Mouse (Mus musculus) intestine, embryonic 15.5 days (tissue): ENCODE results near the gene Actl10. TPM values are rescaled to one million over a fixed set of nuclear protein-coding genes. Genes with fewer than 3 reads are reported as not detected.

Experiments
- ATAC-seq: fragments of 200-750 bp; cut with Nextera tagmentation; 2 replicates; pipeline ENCODE4 v1.8.0; 2017; ENCODE audit warnings: moderate TSS enrichment, moderate library complexity
- H3K27ac ChIP-seq: fragments of 300-500 bp; sonication (generic); 2 replicates; pipeline ENCODE4 v1.5.1; 2015; ENCODE audit warnings: mild to moderate bottlenecking, inconsistent platforms
- H3K27me3 ChIP-seq: fragments of 300-500 bp; sonication (generic); replicated peaks from 2 replicates; pipeline ENCODE4 v1.6.1; 2015; ENCODE audit warnings: inconsistent platforms
- H3K36me3 ChIP-seq: fragments of 300-500 bp; sonication (generic); 2 replicates; pipeline ENCODE4 v1.6.1; 2015; ENCODE audit warnings: inconsistent platforms
- H3K4me1 ChIP-seq: fragments of 300-500 bp; sonication (generic); replicated peaks from 2 replicates; pipeline ENCODE4 v1.6.1; 2015; ENCODE audit warnings: inconsistent platforms
- H3K4me2 ChIP-seq: fragments of 300-500 bp; sonication (generic); replicated peaks from 2 replicates; pipeline ENCODE4 v1.6.1; 2015; ENCODE audit warnings: mild to moderate bottlenecking, inconsistent platforms
- H3K4me3 ChIP-seq: fragments of 300-500 bp; sonication (generic); replicated peaks from 2 replicates; pipeline ENCODE4 v1.5.1; 2015; ENCODE audit warnings: inconsistent platforms
- H3K9ac ChIP-seq: fragments of 300-500 bp; sonication (generic); 2 replicates; pipeline ENCODE4 v1.6.1; 2015; ENCODE audit warnings: inconsistent platforms
- H3K9me3 ChIP-seq: fragments of 300-500 bp; sonication (generic); 2 replicates; pipeline ENCODE4 v1.6.1; 2016; ENCODE audit warnings: inconsistent platforms
- WGBS: fragments of 180-500 bp; shearing (Covaris S2); methylation state at CpG from one replicate; pipeline ENCODE4 v1.1.7; 2015; 5-methylcytosine and 5-hydroxymethylcytosine counted together
- polyA plus RNA-seq: library from polyadenylated mRNA; unstranded; fragments of >200 nt; fragmentation: Nextera tagmentation; extraction: Ambion mirVana; gene quantifications from 2 replicates; pipeline ENCODE4 v1.2.1, GENCODE M21; 2015

The Actl10 gene
- 0.15 TPM in 1 of 2 replicates, not detected in the other for polyA plus RNA-seq

GRCm38 (mm10) chr2:154551476-154551875 lies at the start of gene Actl10:
Actl10 (plus strand) TSS chr2:154551776.
- 0 out of 2 replicates have a peak within 1 kb of the TSS, but pooled peaks have one; percentile 1 for H3K9ac ChIP-seq
- H3K4me3 ChIP-seq, result 0 out of 2 replicates have a peak within 1 kb of the TSS, but pooled peaks have one; percentile 5

GRCm38 (mm10) chr2:154507076-154507475 lies 44.5 kb upstream of the Actl10 start:
- ATAC-seq, result no peak
- Histone ChIP-seq H3K27ac (no peak overlapping the region), H3K4me3 (no peak overlapping the region), H3K9me3 (no peaks in the 10 kb centered on the region), H3K9ac (no peak overlapping the region), H3K36me3 (peaks cover 6% of the 10 kb centered on the region), H3K4me1 (no peaks in the 10 kb centered on the region), H3K4me2 (no peak overlapping the region), H3K27me3 (no peaks in the 10 kb centered on the region)
- 64% methylated on average over 2 of the region's 2 CpGs for WGBS

More at GRCm38 (mm10) chr2:154551476-154551875, at the start of gene Actl10:
- H3K27ac ChIP-seq, result no peak within 1 kb of the TSS
- H3K9me3 ChIP-seq, result no peaks in the 10 kb centered on the region
- peaks cover 18% of the 10 kb centered on the region for H3K4me1 ChIP-seq
- WGBS, result 78% methylated on average over 4 of the region's 4 CpGs
- peaks cover 28% of the 10 kb centered on the region for H3K27me3 ChIP-seq
- peak within 1 kb of the TSS; percentile 48 for H3K4me2 ChIP-seq
- ATAC-seq, result no peak
- no peaks in the 10 kb centered on the region for H3K36me3 ChIP-seq

GRCm38 (mm10) chr2:154507566-154508283 lies 43.9 kb upstream of the Actl10 start:
- WGBS, result 68% methylated on average over 9 of the region's 9 CpGs
- Histone ChIP-seq H3K4me3 (no peak overlapping the region), H3K4me1 (no peaks in the 10 kb centered on the region), H3K4me2 (no peak overlapping the region), H3K36me3 (peaks cover 6% of the 10 kb centered on the region), H3K9ac (no peak overlapping the region), H3K27me3 (no peaks in the 10 kb centered on the region), H3K27ac (no peak overlapping the region), H3K9me3 (no peaks in the 10 kb centered on the region)
- peak; percentile 72 for ATAC-seq

DNA sequence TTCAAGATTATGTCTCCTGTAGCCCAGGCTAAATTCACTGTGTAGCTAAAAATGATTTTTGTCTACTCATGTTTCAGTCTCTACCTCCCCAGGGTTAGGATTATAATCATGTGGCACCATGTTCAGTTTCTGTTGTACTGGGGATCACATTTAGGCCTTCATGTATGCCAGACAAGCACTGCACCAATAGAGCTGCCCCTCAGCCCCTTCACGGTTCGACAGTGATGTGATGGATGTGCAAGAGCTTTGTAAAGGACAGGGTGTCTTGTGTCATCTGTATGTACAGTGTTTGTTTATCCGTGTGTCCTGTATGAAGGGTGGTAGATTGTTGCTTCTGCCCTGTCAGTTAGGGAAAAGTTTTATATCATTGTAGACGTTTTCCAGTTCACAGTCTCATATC lies 43.1 kb upstream of the Actl10 start:
- H3K4me1 ChIP-seq, result no peaks in the 10 kb centered on the region
- no peak overlapping the region for H3K4me3 ChIP-seq
- H3K9ac ChIP-seq, result no peak overlapping the region
- no peak overlapping the region for H3K4me2 ChIP-seq
- peaks cover 6% of the 10 kb centered on the region for H3K36me3 ChIP-seq
- WGBS, result 86% methylated on average over 4 of the region's 4 CpGs
- no peaks in the 10 kb centered on the region for H3K9me3 ChIP-seq
- no peaks in the 10 kb centered on the region for H3K27me3 ChIP-seq
- ATAC-seq, result no peak
- H3K27ac ChIP-seq, result no peak overlapping the region

DNA sequence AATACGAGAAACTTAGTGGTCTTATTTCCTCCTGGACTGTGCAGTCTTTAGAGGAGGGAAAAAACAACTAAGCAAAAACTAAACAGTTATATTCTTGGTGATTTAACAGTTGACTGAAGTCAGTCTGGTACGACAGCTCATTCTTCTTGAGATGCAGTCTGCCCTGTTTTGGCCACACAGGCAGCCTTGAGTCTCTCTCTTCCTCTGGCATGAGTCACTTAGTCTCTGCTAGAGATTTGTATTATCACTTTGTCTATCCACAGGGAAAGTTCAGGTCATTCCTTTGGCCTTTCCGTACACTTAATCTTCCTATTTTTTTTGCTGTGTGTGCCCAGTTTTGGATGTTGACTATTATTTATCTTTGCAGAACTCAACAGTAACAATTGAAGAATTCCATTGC lies 41.4 kb upstream of the Actl10 start:
- Histone ChIP-seq H3K27ac (no peak overlapping the region), H3K9me3 (no peaks in the 10 kb centered on the region), H3K4me2 (no peak overlapping the region), H3K27me3 (no peaks in the 10 kb centered on the region), H3K4me3 (no peak overlapping the region), H3K4me1 (no peaks in the 10 kb centered on the region), H3K36me3 (peaks cover 6% of the 10 kb centered on the region), H3K9ac (no peak overlapping the region)
- ATAC-seq, result no peak
- WGBS, result 95% methylated on average over 3 of the region's 3 CpGs

GRCm38 (mm10) chr2:154516944-154517343 lies 34.6 kb upstream of the Actl10 start:
- Histone ChIP-seq H3K36me3 (no peaks in the 10 kb centered on the region), H3K4me3 (no peak overlapping the region), H3K4me2 (no peak overlapping the region), H3K4me1 (no peaks in the 10 kb centered on the region), H3K9me3 (no peaks in the 10 kb centered on the region), H3K27me3 (no peaks in the 10 kb centered on the region), H3K9ac (no peak overlapping the region), H3K27ac (no peak overlapping the region)
- no peak for ATAC-seq
- 86% methylated on average over 3 of the region's 3 CpGs for WGBS

DNA sequence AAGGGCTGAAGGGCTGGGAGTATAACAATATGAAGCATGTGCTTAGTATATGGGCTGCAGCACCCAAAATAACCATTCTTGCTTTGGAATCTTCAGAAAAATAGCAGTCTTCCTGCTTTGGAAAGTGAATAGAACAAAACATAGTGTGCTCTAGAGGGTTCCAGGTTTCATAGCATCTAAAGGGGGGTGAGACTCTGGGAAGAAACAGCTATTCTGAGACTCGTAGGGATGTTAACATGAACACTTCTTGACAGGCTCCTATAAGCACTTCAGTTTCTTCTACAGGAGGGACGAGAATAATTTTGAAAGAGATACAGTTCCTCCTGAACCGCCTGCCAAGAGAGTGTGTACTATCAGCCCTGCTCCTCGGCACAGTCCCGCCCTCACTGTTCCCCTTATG lies 34.2 kb upstream of the Actl10 start:
- H3K27ac ChIP-seq, result no peak overlapping the region
- H3K9me3 ChIP-seq, result no peaks in the 10 kb centered on the region
- no peaks in the 10 kb centered on the region for H3K27me3 ChIP-seq
- no peak overlapping the region for H3K4me2 ChIP-seq
- no peak overlapping the region for H3K4me3 ChIP-seq
- WGBS, result 84% methylated on average over 5 of the region's 5 CpGs
- no peak overlapping the region for H3K9ac ChIP-seq
- H3K36me3 ChIP-seq, result no peaks in the 10 kb centered on the region
- ATAC-seq, result no peak
- no peaks in the 10 kb centered on the region for H3K4me1 ChIP-seq

DNA sequence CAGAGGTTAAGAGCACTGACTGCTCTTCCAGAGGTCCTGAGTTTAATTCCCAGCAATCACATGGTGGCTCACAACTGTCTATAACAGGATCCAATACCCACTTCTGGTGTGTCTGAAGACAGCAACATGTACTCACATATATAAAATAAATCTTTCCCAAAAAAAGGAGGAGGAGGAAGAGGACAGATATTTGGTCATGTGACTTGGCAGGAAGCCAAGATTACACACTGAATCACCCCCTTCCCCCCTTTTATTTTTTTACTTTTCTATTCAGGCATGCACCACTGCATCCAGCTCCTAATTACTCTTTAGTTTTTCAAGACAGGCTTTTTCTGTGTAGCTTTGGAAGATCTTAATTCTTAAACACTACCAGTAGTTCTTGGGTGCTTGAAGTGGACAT lies 30.1 kb upstream of the Actl10 start:
- H3K4me3 ChIP-seq, result no peak overlapping the region
- peaks cover 6% of the 10 kb centered on the region; the same call in 1 of the 2 replicates for H3K36me3 ChIP-seq
- no peak overlapping the region for H3K9ac ChIP-seq
- ATAC-seq, result no peak
- H3K9me3 ChIP-seq, result no peaks in the 10 kb centered on the region
- H3K27me3 ChIP-seq, result no peaks in the 10 kb centered on the region
- no peak overlapping the region for H3K4me2 ChIP-seq
- H3K4me1 ChIP-seq, result no peaks in the 10 kb centered on the region
- no peak overlapping the region for H3K27ac ChIP-seq

- Histone ChIP-seq H3K9ac (no peak overlapping the region), H3K9me3 (no peaks in the 10 kb centered on the region), H3K4me3 (no peak overlapping the region), H3K4me1 (no peaks in the 10 kb centered on the region), H3K4me2 (no peak overlapping the region), H3K27me3 (no peaks in the 10 kb centered on the region), H3K36me3 (peaks cover 6% of the 10 kb centered on the region; the same call in 1 of the 2 replicates), H3K27ac (no peak overlapping the region)
- ATAC-seq, result no peak
- 91% methylated on average over 5 of the region's 5 CpGs for WGBS
These were observed 29.2 kb upstream of the Actl10 start for GRCm38 (mm10) chr2:154522334-154522733.

- Histone ChIP-seq H3K9ac (no peak overlapping the region), H3K9me3 (no peaks in the 10 kb centered on the region), H3K4me2 (no peak overlapping the region), H3K36me3 (peaks cover 9% of the 10 kb centered on the region), H3K27ac (no peak overlapping the region), H3K4me1 (no peaks in the 10 kb centered on the region), H3K4me3 (no peak overlapping the region), H3K27me3 (no peaks in the 10 kb centered on the region)
- 90% methylated on average over 2 of the region's 2 CpGs for WGBS
- ATAC-seq, result no peak
These were observed 26.3 kb upstream of the Actl10 start for GRCm38 (mm10) chr2:154525285-154525684.

DNA sequence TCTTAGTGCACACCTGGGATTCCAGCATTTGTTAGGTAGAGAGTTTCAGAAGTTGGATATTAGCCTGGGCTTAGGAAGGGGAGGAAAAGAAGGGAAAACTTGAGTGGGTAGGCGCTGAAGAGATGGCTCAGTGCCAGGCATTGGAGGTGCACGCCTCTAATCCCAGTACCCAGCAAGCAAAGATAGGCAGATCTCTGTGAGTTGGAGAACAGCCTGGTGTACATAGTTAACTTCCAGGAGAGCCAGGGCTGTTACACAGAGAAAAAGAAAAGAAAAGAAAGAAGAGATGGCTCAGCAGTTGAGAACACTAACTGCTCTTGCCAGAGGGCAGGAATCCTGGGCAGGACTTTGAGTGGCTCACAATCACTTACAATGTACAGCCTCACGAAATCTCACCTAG lies 25.0 kb upstream of the Actl10 start:
- no peak for ATAC-seq

GRCm38 (mm10) chr2:154532888-154533287 lies 18.7 kb upstream of the Actl10 start:
- Histone ChIP-seq H3K4me1 (no peaks in the 10 kb centered on the region), H3K36me3 (peaks cover 23% of the 10 kb centered on the region), H3K9ac (no peak overlapping the region), H3K4me2 (no peak overlapping the region), H3K9me3 (no peaks in the 10 kb centered on the region), H3K27me3 (no peaks in the 10 kb centered on the region), H3K4me3 (no peak overlapping the region), H3K27ac (no peak overlapping the region)
- no peak for ATAC-seq
- 70% methylated on average over 3 of the region's 3 CpGs for whole genome bisulfite sequencing

More for the DNA sequence above, 25.0 kb upstream of the Actl10 start:
- peaks cover 17% of the 10 kb centered on the region for H3K36me3 ChIP-seq
- H3K9me3 ChIP-seq, result no peaks in the 10 kb centered on the region
- H3K4me3 ChIP-seq, result no peak overlapping the region
- no peaks in the 10 kb centered on the region for H3K27me3 ChIP-seq
- H3K4me2 ChIP-seq, result no peak overlapping the region
- 78% methylated on average over 3 of the region's 3 CpGs for WGBS
- no peaks in the 10 kb centered on the region for H3K4me1 ChIP-seq
- H3K9ac ChIP-seq, result no peak overlapping the region
- H3K27ac ChIP-seq, result no peak overlapping the region

- Histone ChIP-seq H3K4me1 (no peaks in the 10 kb centered on the region), H3K4me3 (no peak overlapping the region), H3K9me3 (no peaks in the 10 kb centered on the region), H3K4me2 (no peak overlapping the region), H3K36me3 (peaks cover 21% of the 10 kb centered on the region; the same call in 1 of the 2 replicates), H3K27me3 (no peaks in the 10 kb centered on the region), H3K27ac (no peak overlapping the region), H3K9ac (no peak overlapping the region)
- ATAC-seq, result no peak
- WGBS, result 93% methylated on average over 12 of the region's 12 CpGs
These were observed 16.8 kb upstream of the Actl10 start for GRCm38 (mm10) chr2:154534704-154535270.
